Mouse (Mus musculus) heart, embryonic 14.5 days (tissue): ENCODE data around the gene Mapre3. TPM values are rescaled to one million over a fixed set of nuclear protein-coding genes. Genes with fewer than 3 reads are reported as not detected.

ENCODE experiments used
- ATAC-seq: fragments of 200-750 bp; cut with Nextera tagmentation; 2 replicates; pipeline ENCODE4 v1.8.0; 2017; ENCODE audit warnings: low read depth, moderate TSS enrichment; ENCODE audit not compliant: insufficient number of reproducible peaks, insufficient read depth, low FRiP score
- H3K27ac ChIP-seq, 2 experiments: fragments of 200-500 bp in 1 of 2; fragments of 300-500 bp in 1 of 2; sonication (generic) in 1 of 2; replicated peaks in 1 of 2; 2 replicates each; pipeline ENCODE4 v1.5.1; 2012 to 2014; ENCODE audit warnings: low read depth in 2 of 2, low read length in 2 of 2, control low read depth in 1 of 2, mild to moderate bottlenecking in 1 of 2, mixed read lengths in 1 of 2; ENCODE audit not compliant: control insufficient read depth in 1 of 2, insufficient read depth in 1 of 2
- H3K27me3 ChIP-seq: fragments of 300-500 bp; sonication (generic); 2 replicates; pipeline ENCODE4 v1.6.1; 2014; ENCODE audit warnings: mild to moderate bottlenecking, low read length, control low read depth; ENCODE audit not compliant: control insufficient read depth, insufficient read depth
- H3K36me3 ChIP-seq: fragments of 300-500 bp; sonication (generic); 2 replicates; pipeline ENCODE4 v1.6.1; 2014; ENCODE audit warnings: mild to moderate bottlenecking, control low read depth, low read length, mixed read lengths; ENCODE audit not compliant: control insufficient read depth, insufficient read depth
- H3K4me1 ChIP-seq, 2 experiments: fragments of 200-500 bp in 1 of 2; fragments of 300-500 bp in 1 of 2; sonication (generic) in 1 of 2; 2 replicates each; pipeline ENCODE4 v1.6.1; 2012 to 2014; ENCODE audit warnings: low read length in 2 of 2, control low read depth in 1 of 2, mixed read lengths in 1 of 2; ENCODE audit not compliant: control insufficient read depth in 2 of 2, insufficient read depth in 2 of 2
- H3K4me2 ChIP-seq: fragments of 300-500 bp; sonication (generic); 2 replicates; pipeline ENCODE4 v1.6.1; 2014; ENCODE audit warnings: mild to moderate bottlenecking, low read length
- H3K4me3 ChIP-seq, 2 experiments: fragments of 200-500 bp in 1 of 2; fragments of 300-500 bp in 1 of 2; sonication (generic) in 1 of 2; 2 replicates each; pipeline ENCODE4 v1.5.1; 2012 to 2014; ENCODE audit warnings: low read length in 2 of 2, mild to moderate bottlenecking in 2 of 2, control low read depth in 1 of 2, low read depth in 1 of 2, moderate library complexity in 1 of 2; ENCODE audit not compliant: control insufficient read depth in 1 of 2, insufficient read depth in 1 of 2
- H3K9ac ChIP-seq: fragments of 300-500 bp; sonication (generic); 2 replicates; pipeline ENCODE4 v1.6.1; 2014; ENCODE audit warnings: mild to moderate bottlenecking, low read length
- H3K9me3 ChIP-seq: fragments of 300-500 bp; sonication (generic); 2 replicates; pipeline ENCODE4 v1.6.1; 2016; ENCODE audit warnings: low read length, control low read depth; ENCODE audit not compliant: control insufficient read depth
- WGBS: fragments of 180-500 bp; shearing (Covaris S2); extraction: QIAGEN DNeasy Blood & Tissue Kit; methylation state at CpG from one replicate; pipeline ENCODE4 v1.1.7; 2014; 5-methylcytosine and 5-hydroxymethylcytosine counted together
- polyA plus RNA-seq: library from polyadenylated mRNA; unstranded; fragments of >200 nt; fragmentation: Nextera tagmentation; extraction: Ambion mirVana; gene quantifications from 2 replicates; pipeline ENCODE4 v1.2.1, GENCODE M21; 2014

Mapre3 gene
- polyA plus RNA-seq, 1 experiment from 2014 or later, result 18.4 TPM

DNA sequence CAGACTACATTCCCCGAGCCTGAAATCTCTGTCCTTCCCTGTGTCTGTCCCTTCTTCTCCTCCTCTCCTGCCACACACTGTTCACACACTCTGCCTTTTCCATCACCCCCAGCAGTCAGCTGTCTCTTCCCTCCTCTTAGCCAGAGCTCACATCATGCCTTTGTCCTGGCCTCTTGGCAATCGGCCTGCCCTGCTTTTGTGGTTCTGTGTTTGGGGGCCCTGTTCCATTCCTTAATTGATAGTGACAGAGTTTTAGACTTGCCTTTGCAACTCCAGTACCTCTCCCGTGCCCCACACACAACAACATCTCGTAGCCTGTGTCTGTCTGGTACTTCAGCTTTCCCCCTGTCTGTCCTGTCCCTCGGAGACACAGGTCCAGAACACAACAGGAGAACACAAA lies 97.7 kb downstream of the Mapre3 start:
- H3K4me2 ChIP-seq, result peak overlapping the region; percentile 73

DNA sequence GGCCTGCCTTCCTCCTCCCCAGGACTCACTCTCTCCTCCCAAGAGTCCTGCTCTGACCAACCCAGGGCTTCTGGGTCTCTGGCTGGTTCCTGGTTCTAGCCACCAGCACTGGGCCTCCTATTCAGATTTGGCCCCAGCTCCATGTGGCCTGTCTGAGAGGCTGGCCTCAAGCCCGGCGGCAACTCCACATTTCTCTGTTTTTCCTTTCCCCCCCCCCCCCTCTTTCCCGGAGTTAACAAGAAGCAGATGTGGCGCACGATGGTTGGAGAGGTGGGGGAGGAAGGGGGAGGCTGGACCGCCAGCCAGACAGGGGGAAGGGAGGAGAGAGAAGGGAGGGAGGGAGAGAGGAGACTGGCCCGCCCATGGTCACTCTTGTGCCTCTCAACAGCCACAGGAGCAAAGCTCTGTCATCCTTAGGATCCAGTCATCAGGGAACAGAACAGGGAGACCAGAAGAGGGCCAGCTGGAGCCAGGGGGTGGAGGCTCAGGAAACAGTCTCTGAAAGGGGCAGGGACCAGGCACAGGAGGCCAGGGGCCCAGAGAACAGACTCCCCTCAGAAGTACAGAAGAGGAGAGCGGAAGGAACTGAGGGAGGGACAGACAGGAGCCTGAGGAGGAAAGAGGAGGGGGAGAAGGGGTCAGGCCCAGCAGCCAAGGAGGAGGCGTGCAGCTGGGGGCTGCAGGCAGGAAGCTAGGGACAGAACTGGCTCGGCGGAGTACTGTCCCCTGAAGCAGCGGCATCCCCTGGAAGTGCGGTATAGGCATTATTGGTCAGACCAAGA lies 98.8 kb downstream of the Mapre3 start, which contains the start of gene Emilin1:
TSS of gene Emilin1 (plus strand) at position 343 of the 782 bp plus-strand sequence.
- H3K4me1 ChIP-seq, result peaks cover 54 to 70% of the 10 kb centered on the region in 2 experiments
- no peaks in the 10 kb centered on the region for H3K9me3 ChIP-seq
- peak within 1 kb of the TSS; percentile 73 for H3K4me2 ChIP-seq
- H3K4me3 ChIP-seq, result peak within 1 kb of the TSS; percentile 54 to 64
- peaks cover 15% of the 10 kb centered on the region for H3K36me3 ChIP-seq
- H3K27me3 ChIP-seq, result no peaks in the 10 kb centered on the region
- H3K9ac ChIP-seq, result peak within 1 kb of the TSS; percentile 83
- WGBS, result 18% methylated on average over 12 of the region's 13 CpGs
- H3K27ac ChIP-seq, result peak within 1 kb of the TSS; percentile 94 to 95
- ATAC-seq, result peak; percentile 70

More for the DNA sequence above, 97.7 kb downstream of the Mapre3 start:
- Histone ChIP-seq H3K9ac (peak overlapping the region; percentile 83; the same call in 1 of the 2 replicates), H3K27ac (peak overlapping the region; percentile 94 to 95), H3K36me3 (peaks cover 4% of the 10 kb centered on the region), H3K4me3 (no peak overlapping the region), H3K27me3 (no peaks in the 10 kb centered on the region), H3K4me1 (peaks cover 58 to 73% of the 10 kb centered on the region in 2 experiments), H3K9me3 (no peaks in the 10 kb centered on the region)
- 36% methylated on average over 5 of the region's 5 CpGs for WGBS
- no peak for ATAC-seq

DNA sequence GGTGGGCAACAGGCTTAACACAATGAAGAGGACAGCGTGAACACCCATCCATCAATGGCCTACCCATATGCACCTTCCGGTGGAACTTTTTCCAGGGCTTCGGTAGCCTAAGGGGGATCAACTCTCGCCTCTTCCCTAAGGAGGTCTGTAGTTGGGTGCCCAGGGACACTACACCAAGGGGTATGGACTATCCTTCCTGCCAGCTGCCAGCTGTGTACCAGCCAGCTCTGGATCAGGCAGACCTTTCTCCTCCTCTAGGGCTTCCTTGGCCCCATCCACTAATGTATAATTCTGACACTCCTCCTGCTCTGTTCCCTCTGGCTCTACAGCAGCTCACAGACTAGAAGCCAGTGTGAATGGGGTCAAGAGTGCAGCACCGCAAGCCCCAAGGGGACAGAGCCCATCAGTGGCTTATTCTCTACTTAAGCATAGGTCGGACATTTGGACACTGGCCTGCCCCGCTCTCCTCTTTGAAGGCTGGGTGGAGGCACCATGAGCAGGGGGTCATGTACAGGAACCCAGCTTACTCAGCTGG lies 99.7 kb downstream of the Mapre3 start:
- Histone ChIP-seq H3K4me3 (peak overlapping the region; percentile 54 to 64), H3K4me1 (peaks cover 46 to 61% of the 10 kb centered on the region in 2 experiments), H3K36me3 (peaks cover 24% of the 10 kb centered on the region), H3K27me3 (no peaks in the 10 kb centered on the region), H3K27ac (peak overlapping the region; percentile 94 to 95), H3K4me2 (peak overlapping the region; percentile 73), H3K9ac (peak overlapping the region; percentile 83), H3K9me3 (no peaks in the 10 kb centered on the region)
- no peak for ATAC-seq
- WGBS, result 58% methylated on average over 7 of the region's 7 CpGs

DNA sequence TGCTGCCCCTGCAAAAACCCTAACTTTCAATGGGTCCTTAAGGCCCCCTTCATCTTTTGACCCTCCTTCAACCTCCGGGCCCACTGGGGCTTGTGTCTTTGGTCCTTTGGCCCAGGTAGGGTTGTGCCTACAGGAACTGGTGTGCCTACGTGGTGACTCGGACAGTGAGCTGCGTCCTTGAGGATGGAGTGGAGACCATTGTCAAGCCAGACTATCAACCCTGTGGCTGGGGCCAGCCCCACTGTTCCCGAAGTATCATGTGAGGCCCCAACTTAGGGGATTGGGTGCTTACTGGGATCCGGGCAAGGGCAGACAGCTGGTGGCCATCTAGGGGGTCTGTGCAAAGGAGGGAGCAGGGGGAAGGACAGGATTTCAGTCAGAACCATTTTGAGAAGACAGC lies 100.4 kb downstream of the Mapre3 start:
- H3K36me3 ChIP-seq, result peaks cover 31% of the 10 kb centered on the region
- peak overlapping the region; percentile 54 to 64 for H3K4me3 ChIP-seq
- ATAC-seq, result no peak
- peak overlapping the region; percentile 73 for H3K4me2 ChIP-seq
- no peaks in the 10 kb centered on the region for H3K9me3 ChIP-seq
- H3K27ac ChIP-seq, result peak overlapping the region; percentile 94 to 95
- peak overlapping the region; percentile 83 for H3K9ac ChIP-seq
- no peaks in the 10 kb centered on the region for H3K27me3 ChIP-seq
- H3K4me1 ChIP-seq, result peaks cover 39 to 54% of the 10 kb centered on the region in 2 experiments
- 52% methylated on average over 6 of the region's 6 CpGs for WGBS

DNA sequence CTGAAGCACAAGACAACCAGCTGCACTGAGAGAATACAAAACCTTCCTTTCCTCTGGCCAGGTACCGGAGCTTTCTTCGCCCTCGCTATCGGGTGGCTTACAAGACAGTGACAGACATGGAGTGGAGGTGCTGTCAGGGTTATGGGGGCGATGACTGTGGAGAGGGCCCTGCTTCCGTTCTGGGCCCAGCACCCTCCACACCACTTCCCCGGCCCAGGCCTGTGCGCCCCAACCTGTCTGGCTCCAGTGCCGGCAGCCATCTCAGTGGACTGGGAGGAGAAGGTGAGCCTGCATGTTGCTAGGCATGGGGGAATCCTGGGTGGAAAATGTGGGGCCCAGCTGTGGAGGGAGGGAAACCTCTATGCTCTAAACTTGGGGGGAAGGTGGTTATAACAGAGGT lies 101.0 kb downstream of the Mapre3 start:
- H3K4me1 ChIP-seq, result peaks cover 39 to 55% of the 10 kb centered on the region in 2 experiments
- H3K4me3 ChIP-seq, result peak overlapping the region; percentile 54 to 64
- ATAC-seq, result no peak
- H3K36me3 ChIP-seq, result peaks cover 37% of the 10 kb centered on the region
- H3K4me2 ChIP-seq, result peak overlapping the region; percentile 73
- no peaks in the 10 kb centered on the region for H3K9me3 ChIP-seq
- H3K9ac ChIP-seq, result peak overlapping the region; percentile 83
- H3K27me3 ChIP-seq, result no peaks in the 10 kb centered on the region
- peak overlapping the region; percentile 94 to 95 for H3K27ac ChIP-seq
- WGBS, result 43% methylated on average over 9 of the region's 9 CpGs

Other genes starting within 250 kb of the Mapre3 start
- gene Kcnk3, start 226.5 kb upstream of the Mapre3 start, polyA plus RNA-seq, result 30.2 and 40.3 TPM in 2 replicates
- gene Slc35f6, start 166.7 kb upstream of the Mapre3 start, polyA plus RNA-seq, result 27.3 and 29.6 TPM in 2 replicates
- gene Cenpa, start 147.9 kb upstream of the Mapre3 start, polyA plus RNA-seq, result 268 and 290 TPM in 2 replicates
- gene Dpysl5, start 103.1 kb upstream of the Mapre3 start, polyA plus RNA-seq, result 1.6 and 3.3 TPM in 2 replicates
- gene Tmem214, start 53.4 kb downstream of the Mapre3 start, polyA plus RNA-seq, result 43.7 and 48.6 TPM in 2 replicates
- 10.5 and 10.8 TPM in 2 replicates for gene Agbl5, start 74.1 kb downstream of the Mapre3 start, polyA plus RNA-seq
- 437 and 480 TPM in 2 replicates for gene Ost4, start 93.1 kb downstream of the Mapre3 start, polyA plus RNA-seq
- 91.8 and 108 TPM in 2 replicates for gene Emilin1, start 98.8 kb downstream of the Mapre3 start, polyA plus RNA-seq
- 9.7 and 12.1 TPM in 2 replicates for gene Khk, start 106.8 kb downstream of the Mapre3 start, polyA plus RNA-seq
- gene Cgref1, start 130.9 kb downstream of the Mapre3 start, polyA plus RNA-seq, result 2.0 and 3.8 TPM in 2 replicates
- gene Preb, start 145.7 kb downstream of the Mapre3 start, polyA plus RNA-seq, result 49.7 and 59.5 TPM in 2 replicates
- gene Tcf23, start 154.0 kb downstream of the Mapre3 start, polyA plus RNA-seq, result 0.07 and 0.15 TPM in 2 replicates
- gene Atraid, start 233.7 kb downstream of the Mapre3 start, polyA plus RNA-seq, result 142 and 156 TPM in 2 replicates
- 6.5 and 7.2 TPM in 2 replicates for gene Slc5a6, start 234.3 kb downstream of the Mapre3 start, polyA plus RNA-seq
- 13.3 and 14.3 TPM in 2 replicates for gene Cad, start 240.1 kb downstream of the Mapre3 start, polyA plus RNA-seq